Mouse (Mus musculus): Measurements from ENCODE around the gene Cdr2l.

The Cdr2l gene

GRCm38 (mm10) chr11:115381743-115382539, at the start of gene Cdr2l:
Gene Cdr2l, plus strand, starts transcription at chr11:115381916.
- peak; percentile 61 for DNase-seq

DNA sequence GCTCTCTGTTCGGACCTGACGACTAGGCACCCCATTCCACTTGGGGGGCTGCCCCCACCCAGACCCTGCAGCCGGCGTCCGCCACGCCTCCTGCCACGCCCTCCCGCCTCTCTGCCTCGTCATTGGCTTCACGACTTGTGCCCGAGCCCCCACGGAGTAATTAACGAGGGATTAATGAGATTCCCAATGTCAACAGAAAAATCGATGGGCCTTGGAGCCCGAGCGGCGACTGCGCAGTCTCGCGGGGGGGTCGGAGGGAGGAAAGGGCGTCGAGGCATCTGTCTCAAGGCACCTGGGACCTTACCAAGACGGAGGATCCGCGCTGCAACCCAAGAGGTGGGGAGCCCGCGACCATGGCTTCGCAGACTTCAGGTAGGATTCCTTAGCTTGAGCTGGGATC, 47.2 kb upstream of the Cdr2l start, which contains the start of gene Otop3:
Gene Otop3 (plus strand): TSS at position 201 of the 400 bp plus-strand sequence.
- no peak for DNase-seq

- no peak for DNase-seq
Observed at GRCm38 (mm10) chr11:115335223-115335622, 46.5 kb upstream of the Cdr2l start.

GRCm38 (mm10) chr11:115336115-115336514, 45.6 kb upstream of the Cdr2l start:
- no peak for DNase-seq

DNA sequence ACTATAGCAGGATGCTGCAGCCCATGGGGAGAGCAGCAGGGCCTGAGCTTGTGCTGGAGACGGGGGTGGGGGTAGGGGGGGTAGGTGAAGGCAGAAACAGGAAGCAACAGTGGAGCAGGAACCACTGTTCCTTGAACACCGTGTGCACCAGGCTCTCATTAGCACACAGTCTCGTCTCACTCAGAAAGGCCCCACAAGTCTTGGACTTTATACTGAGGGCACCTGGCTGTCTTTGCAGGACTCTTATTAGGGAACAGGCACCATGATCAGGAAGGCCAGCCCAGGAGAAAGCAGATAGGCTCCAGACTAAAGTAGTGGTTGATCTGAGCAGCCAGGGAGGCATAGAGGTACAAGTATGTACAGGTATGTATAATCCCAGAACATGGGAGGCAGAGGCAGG, 44.4 kb upstream of the Cdr2l start:
- DNase-seq: no peak

- no peak for DNase-seq
Observed at GRCm38 (mm10) chr11:115337826-115338225, 43.9 kb upstream of the Cdr2l start.

GRCm38 (mm10) chr11:115341246-115341645, 40.5 kb upstream of the Cdr2l start:
- DNase-seq: no peak

- DNase-seq: no peak
Observed at GRCm38 (mm10) chr11:115341866-115342265, 39.9 kb upstream of the Cdr2l start.

DNA sequence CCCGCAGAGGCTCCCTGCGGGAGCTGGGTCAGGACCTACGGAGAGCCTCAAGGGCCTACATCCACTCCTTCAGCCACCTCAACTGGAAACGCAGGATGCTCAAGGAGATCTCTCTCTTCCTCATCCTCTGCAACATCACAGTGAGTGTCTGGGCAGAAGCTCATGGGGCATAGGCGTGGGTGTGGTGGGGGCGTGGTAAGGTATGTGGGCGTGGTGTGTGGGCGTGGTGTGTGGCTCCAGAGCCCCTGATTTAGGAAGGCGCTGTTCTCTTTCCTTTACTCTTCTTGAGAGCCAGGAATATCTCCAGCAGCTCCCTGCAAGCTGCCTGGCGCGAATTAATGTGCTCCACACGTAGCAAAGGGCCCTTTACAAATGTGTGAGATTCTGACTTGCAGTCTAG, 36.7 kb upstream of the Cdr2l start:
- peak; percentile 33 for DNase-seq

- no peak for DNase-seq
Observed at GRCm38 (mm10) chr11:115345515-115345914, 36.2 kb upstream of the Cdr2l start.

DNA sequence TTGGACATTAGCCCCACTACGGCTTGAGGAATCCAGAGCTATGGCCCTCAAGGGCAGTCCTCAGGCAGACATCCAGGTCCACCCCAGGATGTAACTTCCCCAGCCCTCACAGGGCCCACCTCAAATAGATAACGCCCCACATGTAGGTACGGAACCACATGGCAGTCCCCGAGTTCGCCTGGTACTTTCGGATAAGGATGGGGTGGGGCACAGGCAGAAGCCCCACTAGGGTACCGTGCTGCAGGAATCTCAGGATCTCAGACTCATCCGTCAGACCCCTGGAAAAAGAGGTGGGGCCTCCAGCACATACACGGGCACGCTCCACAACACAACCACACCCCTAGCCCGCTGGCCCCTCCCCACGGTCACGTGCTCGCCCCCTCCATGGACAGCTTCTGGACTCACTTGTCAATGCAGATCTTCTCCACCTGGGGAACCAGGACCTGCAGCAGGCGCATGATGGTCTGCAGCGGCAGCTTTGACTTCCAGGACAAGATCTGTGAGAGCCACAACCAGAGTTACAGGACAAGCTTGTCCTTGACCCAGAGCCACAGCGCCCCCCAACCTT, 33.0 kb upstream of the Cdr2l start:
- DNase-seq: no peak

GRCm38 (mm10) chr11:115349976-115350375, 31.7 kb upstream of the Cdr2l start:
- no peak for DNase-seq

GRCm38 (mm10) chr11:115353375-115353774, 28.3 kb upstream of the Cdr2l start:
- DNase-seq: no peak

GRCm38 (mm10) chr11:115354183-115354582, 27.5 kb upstream of the Cdr2l start:
- DNase-seq: peak; percentile 64

DNA sequence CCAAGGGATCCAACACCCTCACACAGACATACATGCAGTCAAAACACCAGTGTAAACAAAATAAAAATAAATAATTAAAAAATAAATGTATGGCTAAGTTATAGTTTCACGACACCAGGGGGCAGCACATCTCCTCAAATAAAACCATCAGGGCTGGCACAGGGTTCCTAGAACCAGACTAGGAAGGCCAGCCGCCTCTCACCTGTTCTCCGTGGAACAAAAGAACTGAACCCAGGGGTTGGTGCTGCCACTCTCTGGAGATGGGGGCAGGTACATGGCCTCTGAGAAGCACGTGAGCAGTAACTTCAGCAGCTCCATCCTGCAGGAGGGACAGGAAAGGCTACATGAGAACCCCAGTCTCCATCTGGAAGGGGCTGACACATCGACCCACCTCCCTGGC, 23.2 kb upstream of the Cdr2l start:
- peak; percentile 80 for DNase-seq

DNA sequence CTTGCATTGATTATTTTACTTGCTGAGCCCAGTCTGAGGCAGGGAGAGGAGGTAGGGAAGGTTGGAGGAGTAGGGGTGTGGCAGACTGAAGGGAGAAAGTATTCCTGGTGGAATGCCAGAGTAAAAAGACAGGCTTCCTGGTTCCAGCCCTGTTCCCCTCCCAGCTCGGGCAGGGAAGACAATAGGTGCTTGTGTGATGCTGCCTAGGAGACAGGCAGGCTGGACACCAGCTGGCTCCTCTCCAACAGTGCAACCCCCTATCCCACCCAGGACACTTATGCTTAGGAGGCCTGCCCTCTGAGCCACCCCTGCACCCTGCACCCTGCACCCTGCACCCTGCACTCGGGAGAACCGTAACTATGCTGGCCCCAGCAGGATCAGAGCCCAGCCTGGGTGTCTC, 22.4 kb upstream of the Cdr2l start:
- DNase-seq: no peak

- DNase-seq: peak; percentile 63
Observed at GRCm38 (mm10) chr11:115359726-115360125, 22.0 kb upstream of the Cdr2l start.

GRCm38 (mm10) chr11:115364136-115364535, 17.6 kb upstream of the Cdr2l start:
- DNase-seq: no peak

GRCm38 (mm10) chr11:115366039-115366705, 15.5 kb upstream of the Cdr2l start:
- DNase-seq: no peak

DNA sequence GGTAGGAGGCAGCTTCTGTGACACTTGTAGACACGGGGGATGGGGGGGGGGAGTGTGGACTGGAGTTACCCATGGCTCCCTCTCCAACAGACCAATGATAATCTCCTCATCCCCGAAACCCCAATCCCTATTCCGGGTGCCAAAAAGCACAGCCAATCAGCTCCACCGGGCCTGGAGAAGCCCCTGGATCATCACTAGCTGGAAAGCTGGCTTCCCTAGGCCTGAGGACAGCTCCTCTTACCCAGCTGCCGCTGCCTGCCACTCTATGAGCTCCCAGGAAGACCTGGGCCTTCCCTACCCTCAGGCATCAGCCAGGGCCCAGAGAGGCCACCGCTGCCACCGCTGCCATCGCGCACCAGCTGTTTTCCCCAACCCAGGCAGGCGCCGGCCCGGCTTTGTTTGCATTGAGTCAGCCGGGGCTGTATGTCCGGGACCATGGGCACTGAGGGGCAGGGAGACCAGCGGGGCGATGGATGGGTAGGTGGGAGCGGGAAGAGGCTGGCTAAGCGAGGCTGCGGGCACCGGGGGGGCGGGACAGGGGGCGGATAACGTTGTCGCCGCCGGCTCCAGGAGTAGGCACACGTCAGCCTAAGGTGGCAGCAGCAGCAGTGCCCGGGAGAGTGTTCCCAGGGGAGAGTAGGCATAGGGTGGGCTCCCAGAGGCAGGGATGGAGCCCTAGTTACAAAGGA, 14.9 kb upstream of the Cdr2l start:
- peak; percentile 36 for DNase-seq

DNA sequence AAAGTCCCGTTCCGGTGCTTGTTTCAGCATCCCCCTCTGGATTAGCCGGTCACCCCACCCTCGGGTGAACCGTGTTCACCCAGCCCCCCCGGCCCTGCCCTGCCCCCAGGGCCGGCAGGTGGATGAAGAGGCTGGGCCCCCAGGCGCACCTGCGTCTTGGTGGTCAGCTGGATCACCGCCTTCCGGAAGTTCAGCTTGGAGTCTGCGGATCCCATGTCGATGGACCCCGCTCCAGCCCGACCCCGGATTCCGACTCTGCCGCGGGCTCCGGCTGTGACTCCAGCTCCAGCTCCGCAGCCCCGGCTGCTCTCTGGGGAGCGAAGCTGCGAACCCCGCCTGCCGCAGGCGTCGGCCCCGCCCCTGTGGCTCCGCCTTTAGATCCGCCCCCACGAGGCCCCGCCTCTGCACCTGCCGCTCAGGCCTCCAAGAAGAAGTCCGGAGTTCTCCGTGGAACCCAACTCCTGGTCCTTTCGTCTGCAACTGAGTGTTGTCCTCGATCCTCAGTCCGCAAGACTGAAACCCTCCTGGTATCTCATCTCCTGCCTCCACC, 14.2 kb upstream of the Cdr2l start, which contains the start of gene Hid1:
Gene Hid1 (minus strand): TSS at position 362 of the 550 bp plus-strand sequence.
- peak; percentile 93 for DNase-seq

DNA sequence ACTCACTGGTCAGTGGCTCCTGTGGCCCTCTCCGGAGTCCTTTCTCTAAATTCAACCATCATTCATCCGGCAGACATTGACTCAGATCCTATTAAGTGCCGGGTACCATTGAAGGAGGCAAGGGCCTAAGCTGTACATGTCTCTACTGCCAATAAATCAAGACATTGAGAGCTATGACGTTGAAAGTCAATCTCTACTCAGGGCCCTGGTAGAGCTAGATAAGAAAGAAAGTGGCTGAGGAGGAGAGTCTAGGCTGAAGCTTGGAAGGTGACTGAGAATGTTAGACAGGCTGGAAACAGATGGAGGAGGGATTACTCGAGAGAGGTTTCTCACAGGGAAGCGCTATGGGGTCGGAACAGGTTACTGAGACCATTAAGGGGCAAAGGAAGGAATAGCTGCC, 11.3 kb upstream of the Cdr2l start:
- no peak for DNase-seq

DNA sequence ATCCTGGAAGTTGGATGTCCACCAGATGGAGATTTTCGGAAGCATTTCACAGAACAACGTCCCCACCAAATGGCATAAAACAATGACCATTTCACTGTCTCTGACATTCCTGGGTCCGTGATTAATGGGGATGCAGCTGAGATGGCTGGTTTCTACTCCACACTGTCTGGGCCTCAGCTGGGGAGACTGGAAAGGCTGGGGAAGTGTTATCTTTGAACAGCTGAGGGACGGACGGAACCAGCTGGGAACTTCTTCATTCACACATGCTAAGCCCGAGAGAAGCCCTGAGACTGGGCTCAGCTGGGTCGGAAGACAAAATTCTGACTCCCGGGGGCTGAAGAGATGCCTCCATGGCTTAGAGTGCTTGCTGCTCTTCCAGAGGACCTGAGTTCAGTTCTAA, 10.4 kb upstream of the Cdr2l start:
- no peak for DNase-seq
